Comparison of ENCODE assay signal across 21 mouse cellular contexts in the genomic region with DNA sequence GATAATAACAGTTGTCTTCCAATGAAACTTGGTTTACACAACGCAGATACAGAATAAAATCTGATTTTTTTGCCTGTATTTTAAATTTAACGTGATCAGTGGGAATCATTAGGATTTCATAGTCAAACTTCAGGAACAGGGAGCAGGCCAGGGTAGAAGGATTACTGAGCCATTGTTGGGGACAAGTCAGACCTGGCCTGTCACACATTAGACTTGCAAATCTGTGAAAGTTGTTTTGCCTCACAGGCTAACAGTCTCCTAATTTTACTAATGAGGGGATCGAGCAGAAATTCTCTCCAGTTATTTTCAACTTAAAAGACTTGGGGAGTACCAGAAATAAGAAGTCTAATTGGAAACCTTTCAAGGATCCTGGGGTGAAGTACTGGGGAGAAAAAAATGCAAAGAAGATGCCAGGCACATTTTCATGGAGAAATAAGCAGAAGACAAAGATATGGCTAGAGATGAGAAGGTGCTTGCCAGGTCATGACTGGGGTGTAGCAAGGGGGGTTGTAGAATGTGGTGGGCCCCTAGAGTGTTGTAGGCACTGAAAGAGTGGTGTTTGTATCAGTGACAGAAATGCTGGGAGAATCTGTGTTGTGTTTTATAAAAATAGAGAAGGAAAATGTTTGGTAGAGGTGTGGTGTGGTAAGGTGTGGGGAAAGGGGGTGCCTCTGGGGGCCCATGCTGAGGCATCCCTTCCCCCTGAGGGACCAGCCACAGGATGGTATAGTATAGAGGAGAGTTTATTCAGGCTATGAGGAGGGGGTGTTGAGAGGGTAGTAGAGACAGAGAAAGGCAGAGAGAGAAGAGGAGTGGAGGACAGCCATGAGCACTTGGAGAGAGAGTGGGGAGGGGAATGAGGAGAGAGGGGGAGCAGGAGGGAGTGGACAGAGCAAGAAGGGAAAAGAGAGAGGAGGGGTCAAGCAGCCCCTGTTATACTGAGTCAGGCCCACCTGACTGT.
DNase-seq lines count a peak whose midpoint lies in the region; ATAC-seq lines count a peak whose summit lies in the region.
"Had no signal": no experiment of that assay in that cellular context is flagged by ENCODE, and none has a peak within 500 bp of the region (broad histone marks: within the 10 kb centered on the region; RNA-seq: fewer than 3 reads in every experiment).

No protein-coding gene starts in this region.

- no peaks in the 10 kb centered on the region for H3K4me1 ChIP-seq in hindbrain, embryonic 14.5 days (replicated peaks; ENCODE audit: control insufficient read depth, insufficient read depth, low read length)
- no peaks in the 10 kb centered on the region for H3K4me1 ChIP-seq in hindbrain, embryonic 12.5 days
- peaks cover 13% of the 10 kb centered on the region; the same call in 1 of the 2 replicates for H3K4me1 ChIP-seq in forebrain, embryonic 15.5 days
- H3K4me1 ChIP-seq: embryonic facial prominence, embryonic 12.5 days; heart, embryonic 15.5 days had no signal

- 50% methylated on average over 3 of the region's 3 CpGs for WGBS in hindbrain, embryonic 14.5 days
- WGBS in hindbrain, embryonic 12.5 days: 52% methylated on average over 3 of the region's 3 CpGs
- WGBS in forebrain, embryonic 15.5 days: 16% methylated on average over 3 of the region's 3 CpGs

- no peaks in the 10 kb centered on the region for H3K27me3 ChIP-seq in hindbrain, embryonic 14.5 days (ENCODE audit: control insufficient read depth, insufficient read depth, low read length)
- H3K27me3 ChIP-seq in hindbrain, embryonic 12.5 days: no peaks in the 10 kb centered on the region
- H3K27me3 ChIP-seq in forebrain, embryonic 15.5 days: no peaks in the 10 kb centered on the region
- H3K27me3 ChIP-seq: embryonic facial prominence, embryonic 12.5 days; heart, embryonic 15.5 days had no signal

- DNase-seq in hindbrain, embryonic 14.5 days (ENCODE audit: low spot score): no peak
- peak; percentile 19 for DNase-seq in ES-CJ7 (ENCODE audit: low read depth, low spot score)
- peak; percentile 10 for DNase-seq in brain, embryonic 18.5 days (ENCODE audit: low read depth, low spot score)
- DNase-seq in kidney, postnatal 10 days: no peak
- no peak for DNase-seq in urinary bladder, postnatal 4 days (ENCODE audit: low spot score in 2 of 2)
- DNase-seq in adrenal gland, adult (ENCODE audit: inconsistent age in 2 of 2, low spot score in 1 of 2): no peak
- DNase-seq: adrenal gland, postnatal 14 days; cerebellum, adult 11 months; cerebellum, postnatal 14 days; heart, postnatal 36 days; kidney, adult 2 months; kidney, postnatal 14 days; layer of hippocampus, postnatal 36 days; thymus, adult 2 months had no signal

- no peak overlapping the region for H3K9ac ChIP-seq in hindbrain, embryonic 14.5 days
- no peak overlapping the region for H3K9ac ChIP-seq in hindbrain, embryonic 12.5 days
- H3K9ac ChIP-seq in forebrain, embryonic 15.5 days (replicated peaks): no peak overlapping the region
- H3K9ac ChIP-seq: embryonic facial prominence, embryonic 12.5 days; heart, embryonic 15.5 days had no signal

- H3K9me3 ChIP-seq in hindbrain, embryonic 14.5 days (ENCODE audit: control insufficient read depth, low read length): no peaks in the 10 kb centered on the region
- no peaks in the 10 kb centered on the region for H3K9me3 ChIP-seq in hindbrain, embryonic 12.5 days (replicated peaks)
- H3K9me3 ChIP-seq in forebrain, embryonic 15.5 days: no peaks in the 10 kb centered on the region
- H3K9me3 ChIP-seq: embryonic facial prominence, embryonic 12.5 days; heart, embryonic 15.5 days had no signal

- H3K36me3 ChIP-seq in hindbrain, embryonic 14.5 days (replicated peaks; ENCODE audit: control insufficient read depth, insufficient read depth): no peaks in the 10 kb centered on the region
- no peaks in the 10 kb centered on the region for H3K36me3 ChIP-seq in hindbrain, embryonic 12.5 days
- H3K36me3 ChIP-seq in forebrain, embryonic 15.5 days: no peaks in the 10 kb centered on the region
- H3K36me3 ChIP-seq: embryonic facial prominence, embryonic 12.5 days; G1E; heart, embryonic 15.5 days had no signal

- 0 out of 2 replicates have a peak, but pooled peaks have one; percentile 21 for ATAC-seq in hindbrain, embryonic 14.5 days (ENCODE audit: low FRiP score)
- ATAC-seq in hindbrain, embryonic 12.5 days (ENCODE audit: low FRiP score): no peak
- ATAC-seq in forebrain, embryonic 15.5 days (replicated peaks): peak; percentile 90
- ATAC-seq: inflammation-experienced regulatory T-cells, adult 6 months had no signal

- no peak overlapping the region for H3K4me3 ChIP-seq in hindbrain, embryonic 14.5 days (replicated peaks; ENCODE audit: low read length)
- H3K4me3 ChIP-seq in hindbrain, embryonic 12.5 days: no peak overlapping the region
- H3K4me3 ChIP-seq in forebrain, embryonic 15.5 days: no peak overlapping the region
- H3K4me3 ChIP-seq: embryonic facial prominence, embryonic 12.5 days; heart, embryonic 15.5 days had no signal

- H3K27ac ChIP-seq in hindbrain, embryonic 14.5 days: no peak overlapping the region
- H3K27ac ChIP-seq in hindbrain, embryonic 12.5 days: no peak overlapping the region
- no peak overlapping the region for H3K27ac ChIP-seq in forebrain, embryonic 15.5 days (replicated peaks)
- H3K27ac ChIP-seq: embryonic facial prominence, embryonic 12.5 days; heart, embryonic 15.5 days; macrophage had no signal

- no peak overlapping the region for H3K4me2 ChIP-seq in hindbrain, embryonic 14.5 days (replicated peaks)
- no peak overlapping the region for H3K4me2 ChIP-seq in hindbrain, embryonic 12.5 days (replicated peaks)
- no peak overlapping the region for H3K4me2 ChIP-seq in forebrain, embryonic 15.5 days (replicated peaks)
- H3K4me2 ChIP-seq: embryonic facial prominence, embryonic 12.5 days; heart, embryonic 15.5 days had no signal

Comparison
In these comparisons a context has a peak if more than half of its experiments do, and no peak if none do; other contexts are left out.
1. DNase-seq: peak in ES-CJ7 (single experiment) and brain, embryonic 18.5 days (single experiment); none in hindbrain, embryonic 14.5 days (single experiment), kidney, postnatal 10 days (single experiment), urinary bladder, postnatal 4 days (0 of 2) and adrenal gland, adult (0 of 2).